Mouse (Mus musculus) forebrain, embryonic 10.5 days (tissue): ENCODE measurements at regions not wholly inside any gene's neighbourhood (a gene's known extent, or its start where the extent isn't known, plus 50 kb on each side); places are given as distances from the start of the nearest gene placed in this dataset.

ENCODE experiments used
- DNase-seq: peaks from one replicate; pipeline ENCODE4 v3.0.0-alpha.2; 2017; ENCODE audit warnings: low spot score; ENCODE audit errors: extremely low spot score
- H3K27ac ChIP-seq: fragments of 300-500 bp; sonication (generic); 2 replicates; pipeline ENCODE4 v1.5.1; 2016; ENCODE audit warnings: mild to moderate bottlenecking
- H3K27me3 ChIP-seq: fragments of 300-500 bp; sonication (generic); 2 replicates; pipeline ENCODE4 v1.6.1; 2016; ENCODE audit warnings: mild to moderate bottlenecking; ENCODE audit not compliant: poor library complexity, severe bottlenecking
- H3K36me3 ChIP-seq: fragments of 300-500 bp; sonication (generic); replicated peaks from 2 replicates; pipeline ENCODE4 v1.6.1; 2016; ENCODE audit warnings: mild to moderate bottlenecking, moderate library complexity
- H3K4me1 ChIP-seq: fragments of 300-500 bp; sonication (generic); 2 replicates; pipeline ENCODE4 v1.6.1; 2016
- H3K4me3 ChIP-seq: fragments of 300-500 bp; sonication (generic); 2 replicates; pipeline ENCODE4 v1.5.1; 2016; ENCODE audit warnings: mild to moderate bottlenecking, moderate library complexity
- H3K9me3 ChIP-seq: fragments of 300-500 bp; sonication (generic); 2 replicates; pipeline ENCODE4 v1.6.1; 2016; ENCODE audit warnings: mild to moderate bottlenecking, moderate library complexity
- WGBS: fragments of 180-500 bp; shearing (Covaris S2); methylation state at CpG from one replicate; pipeline ENCODE4 v1.1.7; 2016; 5-methylcytosine and 5-hydroxymethylcytosine counted together

GRCm38 (mm10) chr1:184547650-184548235, 184.7 kb downstream of the Hlx start:
- Histone ChIP-seq H3K4me1 (no peaks in the 10 kb centered on the region), H3K36me3 (no peaks in the 10 kb centered on the region), H3K4me3 (no peak overlapping the region), H3K27ac (no peak overlapping the region), H3K27me3 (no peaks in the 10 kb centered on the region), H3K9me3 (no peaks in the 10 kb centered on the region)
- no peak for DNase-seq
- 90% methylated on average over 15 of the region's 15 CpGs for WGBS

- no peak for DNase-seq
- no peak overlapping the region for H3K4me3 ChIP-seq
- whole genome bisulfite sequencing = 91% methylated on average over 5 of the region's 5 CpGs
Observed at GRCm38 (mm10) chr1:184546140-184546661, 186.2 kb downstream of the Hlx start.

GRCm38 (mm10) chr1:184545111-184545510, 187.3 kb downstream of the Hlx start:
- 88% methylated on average over 4 of the region's 4 CpGs for WGBS
- H3K9me3 ChIP-seq = no peaks in the 10 kb centered on the region
- H3K27me3 ChIP-seq = no peaks in the 10 kb centered on the region
- H3K27ac ChIP-seq = no peak overlapping the region
- H3K4me1 ChIP-seq = no peaks in the 10 kb centered on the region
- no peaks in the 10 kb centered on the region for H3K36me3 ChIP-seq
- H3K4me3 ChIP-seq = no peak overlapping the region
- no peak for DNase-seq

More at GRCm38 (mm10) chr1:184546140-184546661, 186.2 kb downstream of the Hlx start:
- Histone ChIP-seq H3K4me1 (no peaks in the 10 kb centered on the region), H3K27me3 (no peaks in the 10 kb centered on the region), H3K36me3 (no peaks in the 10 kb centered on the region), H3K27ac (no peak overlapping the region), H3K9me3 (no peaks in the 10 kb centered on the region)

- no peak overlapping the region for H3K27ac ChIP-seq
- WGBS = 86% methylated on average over 11 of the region's 11 CpGs
- no peaks in the 10 kb centered on the region for H3K27me3 ChIP-seq
- no peak for DNase-seq
- H3K9me3 ChIP-seq = no peaks in the 10 kb centered on the region
- no peaks in the 10 kb centered on the region for H3K4me1 ChIP-seq
- no peak overlapping the region for H3K4me3 ChIP-seq
- H3K36me3 ChIP-seq = no peaks in the 10 kb centered on the region
Observed at GRCm38 (mm10) chr1:184542321-184543115, 189.9 kb downstream of the Hlx start.

DNA sequence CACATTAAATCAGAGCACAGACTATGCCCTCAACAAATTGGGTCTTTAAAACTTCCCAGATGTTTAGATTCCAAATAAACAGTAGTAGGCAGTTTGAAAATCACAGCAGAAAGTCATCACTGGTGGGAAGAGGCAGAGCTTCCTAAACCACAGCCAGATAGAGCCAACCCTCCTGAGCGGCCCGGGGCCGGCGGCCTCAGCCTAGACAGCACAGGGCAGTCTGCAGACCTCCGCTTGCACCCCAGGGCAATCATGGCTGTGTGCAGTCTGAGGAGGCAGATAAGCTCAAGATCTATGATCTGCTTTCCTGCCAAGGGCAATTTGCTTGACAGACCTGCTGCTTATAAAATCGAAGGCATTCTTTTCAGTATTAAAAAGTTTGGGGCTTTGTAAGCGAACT, 192.6 kb downstream of the Hlx start:
- Histone ChIP-seq H3K27me3 (no peaks in the 10 kb centered on the region), H3K4me3 (no peak overlapping the region), H3K27ac (no peak overlapping the region), H3K36me3 (no peaks in the 10 kb centered on the region), H3K9me3 (no peaks in the 10 kb centered on the region), H3K4me1 (no peaks in the 10 kb centered on the region)
- no peak for DNase-seq
- 87% methylated on average over 7 of the region's 7 CpGs for WGBS

- no peaks in the 10 kb centered on the region for H3K4me1 ChIP-seq
- H3K4me3 ChIP-seq = no peak overlapping the region
- H3K27ac ChIP-seq = no peak overlapping the region
- 87% methylated on average over 11 of the region's 11 CpGs for WGBS
- H3K36me3 ChIP-seq = no peaks in the 10 kb centered on the region
- H3K9me3 ChIP-seq = no peaks in the 10 kb centered on the region
- no peaks in the 10 kb centered on the region for H3K27me3 ChIP-seq
- DNase-seq = no peak
Observed at GRCm38 (mm10) chr1:184536311-184537200, 195.9 kb downstream of the Hlx start.

GRCm38 (mm10) chr1:184535691-184536090, 196.7 kb downstream of the Hlx start:
- Histone ChIP-seq H3K4me1 (no peaks in the 10 kb centered on the region), H3K9me3 (no peaks in the 10 kb centered on the region), H3K36me3 (no peaks in the 10 kb centered on the region), H3K27ac (no peak overlapping the region), H3K27me3 (no peaks in the 10 kb centered on the region), H3K4me3 (no peak overlapping the region)
- WGBS = 93% methylated on average over 3 of the region's 3 CpGs
- DNase-seq = no peak

- no peak for DNase-seq
- Histone ChIP-seq H3K4me1 (no peaks in the 10 kb centered on the region), H3K27ac (no peak overlapping the region), H3K27me3 (no peaks in the 10 kb centered on the region), H3K9me3 (no peaks in the 10 kb centered on the region), H3K36me3 (no peaks in the 10 kb centered on the region), H3K4me3 (no peak overlapping the region)
- 91% methylated on average over 4 of the region's 4 CpGs for WGBS
Observed at GRCm38 (mm10) chr1:184534511-184534910, 197.9 kb downstream of the Hlx start.

- no peak overlapping the region for H3K4me3 ChIP-seq
- H3K9me3 ChIP-seq = no peaks in the 10 kb centered on the region
- no peaks in the 10 kb centered on the region for H3K36me3 ChIP-seq
- WGBS = 87% methylated on average over 5 of the region's 5 CpGs
- no peaks in the 10 kb centered on the region for H3K27me3 ChIP-seq
- H3K4me1 ChIP-seq = no peaks in the 10 kb centered on the region
- DNase-seq = no peak
- no peak overlapping the region for H3K27ac ChIP-seq
Observed at GRCm38 (mm10) chr1:184533870-184534269, 198.5 kb downstream of the Hlx start.

- Histone ChIP-seq H3K27me3 (no peaks in the 10 kb centered on the region), H3K4me1 (no peaks in the 10 kb centered on the region), H3K27ac (no peak overlapping the region), H3K36me3 (no peaks in the 10 kb centered on the region), H3K4me3 (no peak overlapping the region), H3K9me3 (no peaks in the 10 kb centered on the region)
- 84% methylated on average over 8 of the region's 8 CpGs for WGBS
- DNase-seq = no peak
Observed at GRCm38 (mm10) chr1:184532488-184533055, 199.8 kb downstream of the Hlx start.

GRCm38 (mm10) chr1:184530606-184531320, 201.7 kb downstream of the Hlx start:
- 46% methylated on average over 3 of the region's 3 CpGs for WGBS
- H3K4me3 ChIP-seq = no peak overlapping the region
- H3K27me3 ChIP-seq = no peaks in the 10 kb centered on the region
- DNase-seq = no peak
- H3K36me3 ChIP-seq = no peaks in the 10 kb centered on the region
- peaks cover 4% of the 10 kb centered on the region; the same call in 1 of the 2 replicates for H3K4me1 ChIP-seq
- H3K27ac ChIP-seq = no peak overlapping the region
- no peaks in the 10 kb centered on the region for H3K9me3 ChIP-seq

DNA sequence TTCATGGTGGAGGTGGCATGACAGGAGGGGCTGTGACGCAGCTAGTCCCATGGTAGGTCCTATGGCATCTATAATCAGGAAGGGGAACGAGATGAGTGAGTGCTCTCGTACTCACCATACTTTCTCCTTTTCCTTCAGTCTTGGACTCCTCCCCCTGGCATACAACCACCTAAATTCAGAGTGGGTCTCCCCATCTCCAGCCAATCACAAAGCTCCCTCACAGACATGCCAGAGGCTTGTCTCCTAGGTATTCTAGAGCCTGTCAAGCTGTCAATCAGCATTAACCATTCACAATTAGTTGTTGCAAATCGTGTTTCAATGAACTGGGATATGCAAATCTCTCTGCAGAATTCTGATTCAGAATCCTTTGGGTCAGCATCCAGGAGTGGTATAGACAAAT, 206.7 kb downstream of the Hlx start:
- H3K9me3 ChIP-seq = no peaks in the 10 kb centered on the region
- H3K36me3 ChIP-seq = no peaks in the 10 kb centered on the region
- no peak for DNase-seq
- WGBS = 62% methylated on average over 4 of the region's 4 CpGs
- no peak overlapping the region for H3K27ac ChIP-seq
- peaks cover 11% of the 10 kb centered on the region; the same call in 1 of the 2 replicates for H3K4me1 ChIP-seq
- no peaks in the 10 kb centered on the region for H3K27me3 ChIP-seq
- no peak overlapping the region for H3K4me3 ChIP-seq
